Mouse (Mus musculus): ENCODE measurements around the gene Pik3r6. TPM values are rescaled to one million over a fixed set of nuclear protein-coding genes. Genes with fewer than 3 reads are reported as not detected.
A peak's percentile ranks its signal among the peaks of the same experiment; 100 is the strongest.

Gene Pik3r6
- polyA plus RNA-seq, 1 experiment from 2014 or later = 1.7 TPM

DNA sequence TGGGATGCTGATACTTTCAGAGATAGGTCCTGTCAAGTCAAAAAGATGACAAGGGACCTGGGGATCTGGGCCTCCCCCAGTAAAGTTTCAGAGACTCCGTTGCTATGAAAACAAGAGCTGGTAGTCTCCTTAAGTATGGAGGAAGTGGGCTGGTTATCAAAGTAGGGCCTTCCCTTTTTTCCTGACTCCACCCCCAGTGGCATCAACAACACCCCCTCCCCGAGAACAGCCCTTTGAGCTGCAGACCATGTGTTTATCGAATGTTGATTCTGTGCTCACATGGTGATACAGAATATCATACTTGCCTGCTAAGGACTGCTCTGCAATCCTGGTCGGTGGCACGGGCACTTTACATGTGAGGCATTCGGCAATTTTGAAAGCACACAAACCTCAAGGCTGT lies 19.6 kb upstream of the Pik3r6 start:
- Histone ChIP-seq H3K36me3 (replicated peaks; ENCODE audit: control insufficient read depth, insufficient read depth) (no peaks in the 10 kb centered on the region), H3K4me3 (replicated peaks; ENCODE audit: low read length) (no peak overlapping the region), H3K27ac (no peak overlapping the region), H3K9ac (no peak overlapping the region), H3K9me3 (ENCODE audit: control insufficient read depth, low read length) (no peaks in the 10 kb centered on the region), H3K4me1 (replicated peaks; ENCODE audit: control insufficient read depth, insufficient read depth, low read length) (no peaks in the 10 kb centered on the region), H3K4me2 (replicated peaks) (no peak overlapping the region), H3K27me3 (ENCODE audit: control insufficient read depth, insufficient read depth, low read length) (no peaks in the 10 kb centered on the region)
- DNase-seq (ENCODE audit: low spot score) (no peak), ATAC-seq (ENCODE audit: low FRiP score) (no peak)
- WGBS = 80% methylated on average over 6 of the region's 6 CpGs

- Histone ChIP-seq H3K27ac (no peak overlapping the region), H3K36me3 (replicated peaks; ENCODE audit: control insufficient read depth, insufficient read depth) (no peaks in the 10 kb centered on the region), H3K4me2 (replicated peaks) (no peak overlapping the region), H3K4me1 (replicated peaks; ENCODE audit: control insufficient read depth, insufficient read depth, low read length) (no peaks in the 10 kb centered on the region), H3K4me3 (replicated peaks; ENCODE audit: low read length) (no peak overlapping the region), H3K9ac (no peak overlapping the region), H3K9me3 (ENCODE audit: control insufficient read depth, low read length) (no peaks in the 10 kb centered on the region), H3K27me3 (ENCODE audit: control insufficient read depth, insufficient read depth, low read length) (no peaks in the 10 kb centered on the region)
- WGBS = 70% methylated on average over 3 of the region's 3 CpGs
- no peak for DNase-seq (ENCODE audit: low spot score)
- no peak for ATAC-seq (ENCODE audit: low FRiP score)
Measured at GRCm38 (mm10) chr11:68484431-68484830, 18.4 kb upstream of the Pik3r6 start.

DNA sequence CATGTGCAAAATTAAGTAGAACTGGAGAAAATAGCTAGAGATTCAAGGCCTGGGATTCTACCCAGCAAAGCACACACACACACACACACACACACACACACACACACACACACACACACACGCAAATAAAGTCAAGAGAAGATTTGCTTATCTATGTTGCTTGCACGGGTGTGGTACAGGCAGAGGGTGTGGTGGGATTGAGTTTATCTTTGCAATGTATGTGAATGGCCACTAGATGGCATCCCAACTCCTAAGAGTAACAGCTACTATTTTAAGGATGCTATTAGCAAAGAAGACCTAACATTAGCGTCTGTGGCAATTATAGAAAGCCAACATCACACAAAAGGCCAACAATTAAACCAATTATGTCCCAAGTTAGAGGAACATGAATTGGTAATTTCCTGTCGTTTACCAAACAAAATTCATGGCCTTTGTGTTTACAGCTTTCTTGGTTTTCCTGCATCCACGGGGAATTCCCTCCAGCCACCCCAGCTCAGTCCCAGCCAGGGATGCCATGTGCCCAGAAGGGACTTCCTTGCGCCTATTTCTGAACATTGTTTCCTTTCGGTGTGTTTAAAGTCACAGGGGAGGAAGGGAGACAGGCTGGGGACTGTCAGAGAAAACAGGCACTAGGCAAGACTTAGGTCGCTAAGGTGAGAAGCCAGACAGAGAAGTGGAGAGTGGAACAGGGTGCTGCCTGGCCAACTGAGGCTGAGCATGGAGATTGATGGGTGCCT lies 17.4 kb upstream of the Pik3r6 start:
- Histone ChIP-seq H3K27ac (no peak overlapping the region), H3K4me3 (replicated peaks; ENCODE audit: low read length) (no peak overlapping the region), H3K9me3 (ENCODE audit: control insufficient read depth, low read length) (no peaks in the 10 kb centered on the region), H3K9ac (no peak overlapping the region), H3K4me1 (replicated peaks; ENCODE audit: control insufficient read depth, insufficient read depth, low read length) (no peaks in the 10 kb centered on the region), H3K4me2 (replicated peaks) (no peak overlapping the region), H3K27me3 (ENCODE audit: control insufficient read depth, insufficient read depth, low read length) (no peaks in the 10 kb centered on the region), H3K36me3 (replicated peaks; ENCODE audit: control insufficient read depth, insufficient read depth) (no peaks in the 10 kb centered on the region)
- peak; percentile 84 for DNase-seq (ENCODE audit: low spot score)
- no peak for ATAC-seq (ENCODE audit: low FRiP score)
- whole genome bisulfite sequencing = 38% methylated on average over 8 of the region's 8 CpGs

DNA sequence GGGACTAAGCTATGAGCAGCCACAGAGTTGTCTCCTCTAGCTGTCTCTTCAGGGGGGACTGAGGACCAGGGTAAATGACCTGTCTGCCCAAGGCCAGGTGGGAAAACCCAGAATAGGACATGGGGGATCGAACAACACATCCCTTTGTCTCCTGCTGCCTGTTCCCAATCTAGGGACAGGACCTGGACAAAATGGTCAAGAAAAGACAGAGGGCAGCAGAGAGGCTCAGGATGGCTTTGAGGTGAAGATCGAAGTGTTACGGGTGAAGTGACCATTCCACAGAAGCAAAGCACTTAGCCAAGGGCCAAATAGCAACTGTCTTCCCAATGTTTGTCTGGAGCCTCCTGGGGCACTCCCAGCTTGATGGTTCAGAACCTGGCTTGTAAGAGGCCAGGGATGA lies 16.7 kb upstream of the Pik3r6 start:
- no peaks in the 10 kb centered on the region for H3K4me1 ChIP-seq (replicated peaks; ENCODE audit: control insufficient read depth, insufficient read depth, low read length)
- ATAC-seq (ENCODE audit: low FRiP score) (no peak), DNase-seq (ENCODE audit: low spot score) (no peak)
- no peaks in the 10 kb centered on the region for H3K9me3 ChIP-seq (ENCODE audit: control insufficient read depth, low read length)
- H3K9ac ChIP-seq = no peak overlapping the region
- H3K4me2 ChIP-seq (replicated peaks) = no peak overlapping the region
- H3K36me3 ChIP-seq (replicated peaks; ENCODE audit: control insufficient read depth, insufficient read depth) = no peaks in the 10 kb centered on the region
- no peaks in the 10 kb centered on the region for H3K27me3 ChIP-seq (ENCODE audit: control insufficient read depth, insufficient read depth, low read length)
- H3K27ac ChIP-seq = no peak overlapping the region
- 87% methylated on average over 3 of the region's 3 CpGs for WGBS
- H3K4me3 ChIP-seq (replicated peaks; ENCODE audit: low read length) = no peak overlapping the region

DNA sequence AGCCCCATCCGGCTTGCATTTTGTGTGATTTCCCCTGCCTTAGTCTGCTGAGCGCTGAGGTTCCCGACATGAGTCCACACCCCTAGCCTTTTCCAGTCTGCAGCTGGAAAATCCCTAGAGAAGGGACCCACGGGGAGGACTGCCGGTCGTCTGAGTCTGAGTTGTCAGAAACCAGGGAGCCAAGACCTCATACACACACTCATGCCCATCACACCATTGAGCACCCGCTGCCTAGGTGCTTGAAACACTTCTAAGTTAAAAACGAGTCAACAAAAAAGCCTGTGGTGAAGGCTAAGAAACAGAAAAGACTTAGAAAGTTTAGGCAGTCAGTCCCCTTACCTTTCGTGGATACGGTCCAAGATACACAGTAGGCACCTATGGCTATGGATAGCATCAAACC lies 15.1 kb upstream of the Pik3r6 start:
- ATAC-seq (ENCODE audit: low FRiP score) (no peak), DNase-seq (ENCODE audit: low spot score) (no peak)
- no peaks in the 10 kb centered on the region for H3K4me1 ChIP-seq (replicated peaks; ENCODE audit: control insufficient read depth, insufficient read depth, low read length)
- H3K9me3 ChIP-seq (ENCODE audit: control insufficient read depth, low read length) = no peaks in the 10 kb centered on the region
- no peak overlapping the region for H3K9ac ChIP-seq
- H3K36me3 ChIP-seq (replicated peaks; ENCODE audit: control insufficient read depth, insufficient read depth) = no peaks in the 10 kb centered on the region
- no peak overlapping the region for H3K4me3 ChIP-seq (replicated peaks; ENCODE audit: low read length)
- no peak overlapping the region for H3K4me2 ChIP-seq (replicated peaks)
- H3K27me3 ChIP-seq (ENCODE audit: control insufficient read depth, insufficient read depth, low read length) = no peaks in the 10 kb centered on the region
- 89% methylated on average over 10 of the region's 10 CpGs for WGBS
- H3K27ac ChIP-seq = no peak overlapping the region

DNA sequence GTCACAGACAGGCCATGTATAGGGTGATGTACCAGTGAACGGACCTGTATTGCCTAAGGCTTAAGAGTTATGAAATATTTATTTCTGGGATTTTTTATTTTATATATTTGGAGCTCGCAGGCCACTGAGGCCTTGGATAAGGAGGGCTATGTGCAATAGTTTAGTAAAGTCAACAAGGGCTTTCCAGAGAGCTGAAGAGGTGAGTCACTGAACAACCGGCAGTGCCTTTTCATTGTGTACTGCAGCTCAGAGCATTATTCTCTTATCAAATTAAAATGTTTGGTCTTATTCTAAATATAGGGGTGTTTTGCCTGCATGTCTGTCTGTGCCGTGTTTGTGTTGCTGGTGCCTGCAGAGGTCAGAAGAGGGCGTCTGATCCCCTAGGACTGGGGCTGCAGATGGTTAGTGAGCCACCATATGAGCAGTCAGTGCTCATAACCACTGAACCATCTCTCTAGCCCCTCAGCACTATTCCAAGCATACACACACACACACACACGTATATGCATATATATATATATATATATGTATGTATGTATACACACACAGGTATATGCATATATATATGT lies 14.5 kb upstream of the Pik3r6 start:
- Histone ChIP-seq H3K9ac (no peak overlapping the region), H3K36me3 (replicated peaks; ENCODE audit: control insufficient read depth, insufficient read depth) (no peaks in the 10 kb centered on the region), H3K4me2 (replicated peaks) (no peak overlapping the region), H3K4me1 (replicated peaks; ENCODE audit: control insufficient read depth, insufficient read depth, low read length) (no peaks in the 10 kb centered on the region), H3K9me3 (ENCODE audit: control insufficient read depth, low read length) (no peaks in the 10 kb centered on the region), H3K27ac (no peak overlapping the region), H3K4me3 (replicated peaks; ENCODE audit: low read length) (no peak overlapping the region), H3K27me3 (ENCODE audit: control insufficient read depth, insufficient read depth, low read length) (no peaks in the 10 kb centered on the region)
- WGBS = 69% methylated on average over 6 of the region's 6 CpGs
- DNase-seq (ENCODE audit: low spot score) (no peak), ATAC-seq (ENCODE audit: low FRiP score) (no peak)

DNA sequence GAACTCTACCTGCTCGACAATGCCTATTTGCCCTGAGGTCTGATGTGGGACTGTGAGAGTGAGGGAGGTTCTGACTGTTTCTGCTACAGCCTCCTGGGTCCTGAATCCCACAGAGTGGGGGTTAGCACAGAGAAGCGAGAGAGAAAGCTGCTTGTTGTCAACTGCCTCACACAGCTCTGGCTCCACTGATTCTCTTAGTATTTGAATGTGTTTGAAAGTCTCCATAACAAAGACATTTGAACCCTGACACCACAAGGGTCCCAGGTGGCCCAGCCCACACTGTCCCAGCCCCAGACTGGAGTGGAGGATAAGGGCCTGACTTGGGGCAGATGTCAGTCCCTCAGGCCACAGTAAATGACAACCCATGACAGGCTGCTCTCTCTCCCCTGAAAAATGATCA lies 13.6 kb upstream of the Pik3r6 start:
- no peaks in the 10 kb centered on the region for H3K4me1 ChIP-seq (replicated peaks; ENCODE audit: control insufficient read depth, insufficient read depth, low read length)
- ATAC-seq (ENCODE audit: low FRiP score) = no peak
- 21% methylated on average over 2 of the region's 2 CpGs for WGBS

GRCm38 (mm10) chr11:68492592-68492991 lies 10.2 kb upstream of the Pik3r6 start:
- DNase-seq (ENCODE audit: low spot score) (no peak), ATAC-seq (ENCODE audit: low FRiP score) (no peak)
- H3K27ac ChIP-seq = no peak overlapping the region
- H3K9me3 ChIP-seq (ENCODE audit: control insufficient read depth, low read length) = no peaks in the 10 kb centered on the region
- H3K4me2 ChIP-seq (replicated peaks) = no peak overlapping the region
- H3K36me3 ChIP-seq (replicated peaks; ENCODE audit: control insufficient read depth, insufficient read depth) = no peaks in the 10 kb centered on the region
- WGBS = 92% methylated on average over 11 of the region's 11 CpGs
- H3K4me1 ChIP-seq (replicated peaks; ENCODE audit: control insufficient read depth, insufficient read depth, low read length) = no peaks in the 10 kb centered on the region
- no peak overlapping the region for H3K4me3 ChIP-seq (replicated peaks; ENCODE audit: low read length)
- no peak overlapping the region for H3K9ac ChIP-seq
- H3K27me3 ChIP-seq (ENCODE audit: control insufficient read depth, insufficient read depth, low read length) = no peaks in the 10 kb centered on the region

More for the DNA sequence above, 13.6 kb upstream of the Pik3r6 start:
- Histone ChIP-seq H3K36me3 (replicated peaks; ENCODE audit: control insufficient read depth, insufficient read depth) (no peaks in the 10 kb centered on the region), H3K4me3 (replicated peaks; ENCODE audit: low read length) (no peak overlapping the region), H3K27me3 (ENCODE audit: control insufficient read depth, insufficient read depth, low read length) (no peaks in the 10 kb centered on the region), H3K9ac (no peak overlapping the region), H3K9me3 (ENCODE audit: control insufficient read depth, low read length) (no peaks in the 10 kb centered on the region), H3K4me2 (replicated peaks) (no peak overlapping the region), H3K27ac (no peak overlapping the region)
- no peak for DNase-seq (ENCODE audit: low spot score)

DNA sequence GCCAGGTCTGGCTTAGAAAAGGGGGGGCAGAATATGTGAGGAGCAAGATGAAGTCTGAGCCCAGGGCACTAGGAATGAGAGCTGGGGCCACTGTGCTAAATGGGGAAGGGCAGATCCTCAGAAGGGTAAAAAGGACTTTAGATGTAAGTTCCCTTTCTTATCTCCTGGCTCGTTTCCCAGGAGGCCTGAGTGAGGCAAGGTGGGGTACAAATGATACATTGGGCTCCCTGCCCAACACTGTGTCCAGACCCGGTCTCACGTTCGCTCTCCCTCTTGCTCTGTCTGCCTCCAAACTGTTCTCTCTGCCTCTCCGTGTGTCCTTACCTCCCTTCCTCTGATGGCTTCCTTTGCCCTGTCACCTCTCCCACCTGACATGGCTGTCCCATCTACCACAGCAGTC lies 9.1 kb upstream of the Pik3r6 start:
- DNase-seq (ENCODE audit: low spot score) (no peak), ATAC-seq (ENCODE audit: low FRiP score) (no peak)
- H3K4me2 ChIP-seq (replicated peaks) = no peak overlapping the region
- H3K4me3 ChIP-seq (replicated peaks; ENCODE audit: low read length) = no peak overlapping the region
- no peaks in the 10 kb centered on the region for H3K36me3 ChIP-seq (replicated peaks; ENCODE audit: control insufficient read depth, insufficient read depth)
- H3K27ac ChIP-seq = no peak overlapping the region
- WGBS = 89% methylated on average over 5 of the region's 5 CpGs
- no peaks in the 10 kb centered on the region for H3K9me3 ChIP-seq (ENCODE audit: control insufficient read depth, low read length)
- H3K9ac ChIP-seq = no peak overlapping the region
- H3K4me1 ChIP-seq (replicated peaks; ENCODE audit: control insufficient read depth, insufficient read depth, low read length) = no peaks in the 10 kb centered on the region
- no peaks in the 10 kb centered on the region for H3K27me3 ChIP-seq (ENCODE audit: control insufficient read depth, insufficient read depth, low read length)

DNA sequence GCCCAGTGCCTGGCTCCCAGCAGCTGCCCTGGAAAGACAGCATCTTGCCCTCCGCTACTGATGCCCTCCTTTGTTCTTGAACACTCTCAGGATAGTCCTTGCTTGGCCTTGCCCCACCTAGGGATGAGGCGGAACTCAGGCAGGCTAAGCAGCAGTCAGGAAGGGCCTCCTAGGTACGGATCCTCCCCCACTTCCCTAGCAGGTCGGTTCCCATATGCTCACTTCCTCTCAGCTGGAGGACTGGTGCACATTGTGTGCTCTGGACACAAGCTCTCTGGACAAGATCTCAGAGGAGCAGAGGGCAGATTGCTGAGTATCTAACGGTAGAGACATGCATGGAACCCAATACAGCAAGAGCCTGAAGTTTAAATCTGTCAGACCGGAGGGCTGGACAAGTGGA lies 5.7 kb upstream of the Pik3r6 start:
- Histone ChIP-seq H3K36me3 (replicated peaks; ENCODE audit: control insufficient read depth, insufficient read depth) (no peaks in the 10 kb centered on the region), H3K9ac (no peak overlapping the region), H3K4me2 (replicated peaks) (no peak overlapping the region), H3K9me3 (ENCODE audit: control insufficient read depth, low read length) (no peaks in the 10 kb centered on the region), H3K27me3 (ENCODE audit: control insufficient read depth, insufficient read depth, low read length) (no peaks in the 10 kb centered on the region), H3K4me3 (replicated peaks; ENCODE audit: low read length) (no peak overlapping the region), H3K27ac (no peak overlapping the region), H3K4me1 (replicated peaks; ENCODE audit: control insufficient read depth, insufficient read depth, low read length) (no peaks in the 10 kb centered on the region)
- DNase-seq (ENCODE audit: low spot score) (no peak), ATAC-seq (ENCODE audit: low FRiP score) (no peak)
- WGBS = 82% methylated on average over 6 of the region's 6 CpGs
